Mouse (Mus musculus) C2C12 (cell line): Measurements from ENCODE around the gene Bfsp2.

Experiments used
- CTCF ChIP-seq: IDR thresholded peaks from one replicate; pipeline ENCODE4 v1.5.1; 2011; ENCODE audit not compliant: control insufficient read depth, insufficient read depth, insufficient read length
- MYOG ChIP-seq: IDR thresholded peaks from one replicate; pipeline ENCODE4 v1.6.1; 2011; ENCODE audit not compliant: control insufficient read depth, insufficient read length; ENCODE audit errors: extremely low read depth
- USF1 ChIP-seq: IDR thresholded peaks from one replicate; pipeline ENCODE4 v1.6.1; 2011; ENCODE audit warnings: low read depth, mild to moderate bottlenecking, control low read depth, moderate library complexity

- TF ChIP-seq CTCF (no peak), MYOG (no peak), USF1 (no peak)
Observed at GRCm38 (mm10) chr9:103379199-103379598, 101.0 kb downstream of the Bfsp2 start.
